Mouse (Mus musculus): ENCODE data around the gene Pqlc3.
"Not testable (repeated sequence)": the region's sequence is repeated elsewhere in the genome, so short reads cannot be mapped to it uniquely, and the experiment has no call there.

Gene Pqlc3

GRCm38 (mm10) chr12:16999739-17000497, at the start of gene Pqlc3:
Gene Pqlc3, minus strand, starts transcription at chr12:17000408.
- peak; percentile 39 for DNase-seq

- DNase-seq, result no peak
These were observed 49.6 kb upstream of the Pqlc3 start for GRCm38 (mm10) chr12:17049796-17050195.

- DNase-seq, result no peak
These were observed 48.9 kb upstream of the Pqlc3 start for GRCm38 (mm10) chr12:17048979-17049612.

GRCm38 (mm10) chr12:17043311-17043710, 43.1 kb upstream of the Pqlc3 start:
- no peak for DNase-seq

GRCm38 (mm10) chr12:17040567-17040966, 40.4 kb upstream of the Pqlc3 start:
- DNase-seq, result no peak

- no peak for DNase-seq
These were observed 39.2 kb upstream of the Pqlc3 start for GRCm38 (mm10) chr12:17039415-17039814.

GRCm38 (mm10) chr12:17038246-17038645, 38.0 kb upstream of the Pqlc3 start:
- DNase-seq, result no peak

GRCm38 (mm10) chr12:17037053-17037610, 36.9 kb upstream of the Pqlc3 start:
- no peak for DNase-seq

- no peak for DNase-seq
These were observed 36.3 kb upstream of the Pqlc3 start for GRCm38 (mm10) chr12:17036532-17036931.

GRCm38 (mm10) chr12:17035128-17035527, 34.9 kb upstream of the Pqlc3 start:
- DNase-seq, result no peak

GRCm38 (mm10) chr12:17034671-17035070, 34.5 kb upstream of the Pqlc3 start:
- DNase-seq, result no peak

- DNase-seq, result no peak
These were observed 33.2 kb upstream of the Pqlc3 start for GRCm38 (mm10) chr12:17033464-17033841.

GRCm38 (mm10) chr12:17032694-17033463, 32.7 kb upstream of the Pqlc3 start:
- DNase-seq, result peak; percentile 41

- DNase-seq, result no peak
These were observed 24.4 kb upstream of the Pqlc3 start for GRCm38 (mm10) chr12:17024554-17025110.

GRCm38 (mm10) chr12:17022145-17022544, 21.9 kb upstream of the Pqlc3 start:
- no peak for DNase-seq

GRCm38 (mm10) chr12:17021125-17021524, 20.9 kb upstream of the Pqlc3 start:
- not testable (repeated sequence) for DNase-seq

GRCm38 (mm10) chr12:17018468-17018867, 18.3 kb upstream of the Pqlc3 start:
- no peak for DNase-seq

GRCm38 (mm10) chr12:17015711-17016110, 15.5 kb upstream of the Pqlc3 start:
- no peak for DNase-seq

GRCm38 (mm10) chr12:17012067-17012899, 12.1 kb upstream of the Pqlc3 start:
- DNase-seq, result no peak

GRCm38 (mm10) chr12:17011100-17011870, 11.1 kb upstream of the Pqlc3 start, which contains the start of gene 2410004P03Rik:
Gene 2410004P03Rik, minus strand, starts transcription at chr12:17011727.
- DNase-seq, result peak; percentile 32

GRCm38 (mm10) chr12:17009466-17009865, 9.3 kb upstream of the Pqlc3 start:
- DNase-seq, result no peak
